Mouse (Mus musculus): ENCODE measurements around the gene Map3k11. TPM values are rescaled to one million over a fixed set of nuclear protein-coding genes. Genes with fewer than 3 reads are reported as not detected.

Gene Map3k11
- polyA plus RNA-seq, 1 experiment: 141 TPM

DNA sequence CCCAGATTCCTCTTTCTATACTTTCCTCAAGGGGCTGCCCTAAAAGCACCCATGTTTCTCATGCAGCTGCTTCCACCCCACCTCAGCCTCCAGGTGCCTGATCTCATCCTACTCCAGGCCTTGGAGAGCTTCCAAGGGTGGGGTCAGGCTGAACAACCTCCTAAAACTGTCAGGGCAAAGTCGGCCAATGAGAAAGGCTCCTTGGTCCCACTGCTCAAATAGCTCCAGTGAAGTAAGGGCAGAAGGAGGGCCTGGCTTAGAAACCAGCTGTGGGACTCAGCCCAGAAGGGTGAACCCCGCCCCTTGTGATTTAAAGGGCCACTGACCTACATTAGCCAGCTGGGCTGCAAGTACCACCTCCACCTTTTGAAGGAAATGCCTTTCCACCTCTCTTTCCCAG lies 25.2 kb downstream of the Map3k11 start:
- Histone ChIP-seq H3K4me3 (ENCODE audit: control insufficient read depth, insufficient read depth, low read length) (no peak overlapping the region), H3K36me3 (ENCODE audit: control insufficient read depth, insufficient read depth, low read length) (no peaks in the 10 kb centered on the region; the same call in 1 of the 2 replicates), H3K27me3 (ENCODE audit: control insufficient read depth, insufficient read depth, low read length) (no peaks in the 10 kb centered on the region), H3K4me1 (replicated peaks; ENCODE audit: control insufficient read depth, insufficient read depth, low read length) (peaks cover 4% of the 10 kb centered on the region; the same call in 1 of the 2 replicates), H3K27ac (ENCODE audit: control insufficient read depth, insufficient read depth, low read length) (no peak overlapping the region)
- TF ChIP-seq POLR2A (IDR thresholded peaks at IDR 0.05; ENCODE audit: control insufficient read depth, extremely low read depth, insufficient read depth, low read length, poor library complexity): no peak
- TF ChIP-seq CTCF (IDR thresholded peaks at IDR 0.05; ENCODE audit: borderline replicate concordance, control insufficient read depth, extremely low read depth, insufficient read depth, low read length, poor library complexity): no peak
- WGBS: 42% methylated on average over 2 of the region's 2 CpGs
- no peak for DNase-seq

DNA sequence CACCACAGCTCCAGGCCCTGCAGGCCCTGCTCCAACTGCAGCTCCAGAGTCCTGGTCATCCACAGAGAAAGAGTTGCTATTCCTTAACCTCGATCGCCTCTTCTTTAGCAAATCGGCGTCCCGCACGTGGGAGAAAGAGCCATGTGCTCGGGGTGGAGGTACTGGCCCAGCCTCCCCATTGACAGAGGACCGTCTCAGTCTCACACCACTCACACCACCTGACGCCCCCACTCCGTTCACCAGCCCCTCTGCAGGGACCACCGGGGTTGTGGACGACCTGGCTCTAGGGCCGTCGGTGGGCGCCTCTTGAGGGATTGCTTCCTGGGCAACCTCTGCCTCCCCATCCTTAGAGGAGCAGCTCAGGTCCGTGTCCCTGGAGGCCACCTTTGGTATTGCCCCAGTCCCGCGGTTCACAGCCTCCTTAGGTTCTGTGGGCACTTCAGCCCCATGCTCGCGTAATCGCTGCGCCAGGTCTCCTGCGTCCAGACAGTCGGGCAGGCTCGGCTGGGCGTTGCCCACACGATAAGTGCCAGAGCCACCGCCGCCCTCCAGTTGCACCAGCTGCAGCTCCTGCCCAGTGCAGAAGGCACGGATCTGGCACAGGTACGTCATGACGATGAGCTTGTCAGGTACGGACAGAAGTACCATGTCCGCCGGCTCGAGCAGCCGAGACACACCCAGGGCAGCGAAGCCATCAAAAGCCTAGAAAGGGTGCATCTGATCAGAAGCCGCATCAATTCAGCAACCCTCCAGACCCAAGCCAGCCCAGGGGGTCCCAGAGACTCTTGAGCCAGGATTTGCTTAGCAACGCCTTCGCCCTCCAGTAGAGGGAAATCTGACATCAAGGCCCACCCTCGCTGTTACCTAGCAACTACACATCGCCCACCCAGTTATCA lies 27.5 kb downstream of the Map3k11 start:
- no peak overlapping the region for H3K27ac ChIP-seq (ENCODE audit: control insufficient read depth, insufficient read depth, low read length)
- H3K4me1 ChIP-seq (replicated peaks; ENCODE audit: control insufficient read depth, insufficient read depth, low read length): peaks cover 4% of the 10 kb centered on the region; the same call in 1 of the 2 replicates
- no peak overlapping the region for H3K4me3 ChIP-seq (ENCODE audit: control insufficient read depth, insufficient read depth, low read length)
- TF ChIP-seq CTCF (IDR thresholded peaks at IDR 0.05; ENCODE audit: borderline replicate concordance, control insufficient read depth, extremely low read depth, insufficient read depth, low read length, poor library complexity): no peak
- no peak for TF ChIP-seq POLR2A (IDR thresholded peaks at IDR 0.05; ENCODE audit: control insufficient read depth, extremely low read depth, insufficient read depth, low read length, poor library complexity)
- DNase-seq: no peak
- H3K36me3 ChIP-seq (ENCODE audit: control insufficient read depth, insufficient read depth, low read length): peaks cover 13% of the 10 kb centered on the region
- no peaks in the 10 kb centered on the region for H3K27me3 ChIP-seq (ENCODE audit: control insufficient read depth, insufficient read depth, low read length)
- WGBS: 93% methylated on average over 43 of the region's 43 CpGs

DNA sequence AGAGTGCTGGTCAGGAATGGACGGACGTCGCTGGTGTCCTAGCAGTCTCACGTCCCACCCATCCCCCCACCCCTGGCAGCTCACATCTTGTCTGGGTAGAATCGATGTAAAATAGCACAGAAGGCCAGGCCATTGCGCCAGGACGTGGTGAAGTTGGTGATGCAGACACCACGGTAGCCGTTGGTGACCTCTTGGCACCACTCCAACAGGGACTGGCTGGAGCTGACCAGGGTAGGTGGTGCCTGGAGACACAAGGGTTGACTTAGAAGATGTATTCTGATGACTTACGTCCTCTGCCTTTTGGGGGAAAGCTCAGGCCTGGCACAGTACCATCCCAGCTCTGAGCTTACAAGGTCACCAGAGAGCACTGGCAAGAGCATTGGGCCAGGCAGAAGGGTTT lies 28.4 kb downstream of the Map3k11 start:
- H3K4me3 ChIP-seq (ENCODE audit: control insufficient read depth, insufficient read depth, low read length): no peak overlapping the region
- H3K4me1 ChIP-seq (replicated peaks; ENCODE audit: control insufficient read depth, insufficient read depth, low read length): peaks cover 4% of the 10 kb centered on the region; the same call in 1 of the 2 replicates
- TF ChIP-seq POLR2A (IDR thresholded peaks at IDR 0.05; ENCODE audit: control insufficient read depth, extremely low read depth, insufficient read depth, low read length, poor library complexity) (no peak), CTCF (IDR thresholded peaks at IDR 0.05; ENCODE audit: borderline replicate concordance, control insufficient read depth, extremely low read depth, insufficient read depth, low read length, poor library complexity) (no peak)
- no peak overlapping the region for H3K27ac ChIP-seq (ENCODE audit: control insufficient read depth, insufficient read depth, low read length)
- DNase-seq: no peak
- WGBS: 93% methylated on average over 10 of the region's 10 CpGs
- no peaks in the 10 kb centered on the region for H3K27me3 ChIP-seq (ENCODE audit: control insufficient read depth, insufficient read depth, low read length)
- peaks cover 14% of the 10 kb centered on the region for H3K36me3 ChIP-seq (ENCODE audit: control insufficient read depth, insufficient read depth, low read length)

DNA sequence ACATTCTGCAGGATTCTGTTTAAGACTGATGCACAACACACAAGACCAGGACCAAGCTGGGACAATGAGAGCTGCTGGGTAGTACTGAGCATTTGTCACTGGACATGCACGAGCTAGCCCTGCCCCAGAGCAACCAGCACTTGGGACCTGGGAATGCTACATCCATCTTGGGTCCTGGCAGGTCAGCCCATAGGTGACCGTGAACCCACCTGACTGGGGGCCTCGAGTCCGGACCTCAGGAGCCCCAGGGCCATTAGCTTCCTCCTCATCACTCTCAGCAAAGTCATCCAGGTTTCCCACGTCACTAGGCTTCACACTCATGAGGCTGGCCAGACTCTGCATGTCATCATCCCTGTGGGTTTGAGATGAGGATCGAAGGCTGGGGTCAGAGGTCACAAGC lies 32.7 kb downstream of the Map3k11 start:
- H3K36me3 ChIP-seq (ENCODE audit: control insufficient read depth, insufficient read depth, low read length): peaks cover 20% of the 10 kb centered on the region
- TF ChIP-seq POLR2A (IDR thresholded peaks at IDR 0.05; ENCODE audit: control insufficient read depth, extremely low read depth, insufficient read depth, low read length, poor library complexity): no peak
- TF ChIP-seq CTCF (IDR thresholded peaks at IDR 0.05; ENCODE audit: borderline replicate concordance, control insufficient read depth, extremely low read depth, insufficient read depth, low read length, poor library complexity): no peak
- no peak overlapping the region for H3K27ac ChIP-seq (ENCODE audit: control insufficient read depth, insufficient read depth, low read length)
- no peak overlapping the region for H3K4me3 ChIP-seq (ENCODE audit: control insufficient read depth, insufficient read depth, low read length)
- peaks cover 23% of the 10 kb centered on the region for H3K4me1 ChIP-seq (replicated peaks; ENCODE audit: control insufficient read depth, insufficient read depth, low read length)
- DNase-seq: no peak
- 96% methylated on average over 6 of the region's 6 CpGs for WGBS
- H3K27me3 ChIP-seq (ENCODE audit: control insufficient read depth, insufficient read depth, low read length): no peaks in the 10 kb centered on the region

DNA sequence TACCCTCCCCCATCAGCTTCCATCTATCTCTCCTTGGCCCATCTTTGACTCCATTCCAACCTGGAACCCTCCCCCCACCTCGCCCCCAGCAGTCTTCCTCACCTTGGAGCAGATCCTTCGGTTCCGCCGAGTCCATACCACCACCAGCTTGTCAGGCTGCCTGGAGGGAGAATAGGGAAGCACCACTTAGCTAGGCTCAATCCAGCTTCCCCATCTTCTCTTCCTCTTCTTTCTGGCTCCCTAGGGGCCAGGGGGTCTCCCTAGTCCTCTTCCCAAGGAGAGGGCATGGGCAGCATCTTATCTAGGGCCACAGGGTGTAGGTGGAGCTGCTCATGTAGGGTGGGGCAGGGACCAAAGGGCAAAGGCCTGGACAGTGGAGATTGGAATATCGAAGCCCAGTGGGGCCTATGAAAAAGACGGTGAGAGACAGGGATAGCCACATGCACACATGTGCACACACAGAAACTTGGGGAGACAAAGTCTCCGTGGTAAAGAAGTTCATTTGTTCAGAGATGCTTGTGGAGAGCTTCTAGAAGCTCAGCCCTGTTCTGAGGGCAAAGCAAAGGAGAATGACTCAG lies 34.4 kb downstream of the Map3k11 start:
- peaks cover 36% of the 10 kb centered on the region for H3K4me1 ChIP-seq (replicated peaks; ENCODE audit: control insufficient read depth, insufficient read depth, low read length)
- no peak for TF ChIP-seq CTCF (IDR thresholded peaks at IDR 0.05; ENCODE audit: borderline replicate concordance, control insufficient read depth, extremely low read depth, insufficient read depth, low read length, poor library complexity)
- no peak for TF ChIP-seq POLR2A (IDR thresholded peaks at IDR 0.05; ENCODE audit: control insufficient read depth, extremely low read depth, insufficient read depth, low read length, poor library complexity)
- no peak overlapping the region for H3K4me3 ChIP-seq (ENCODE audit: control insufficient read depth, insufficient read depth, low read length)
- H3K27me3 ChIP-seq (ENCODE audit: control insufficient read depth, insufficient read depth, low read length): no peaks in the 10 kb centered on the region
- H3K36me3 ChIP-seq (ENCODE audit: control insufficient read depth, insufficient read depth, low read length): peaks cover 20% of the 10 kb centered on the region
- WGBS: 91% methylated on average over 7 of the region's 7 CpGs
- no peak for DNase-seq
- no peak overlapping the region for H3K27ac ChIP-seq (ENCODE audit: control insufficient read depth, insufficient read depth, low read length)

DNA sequence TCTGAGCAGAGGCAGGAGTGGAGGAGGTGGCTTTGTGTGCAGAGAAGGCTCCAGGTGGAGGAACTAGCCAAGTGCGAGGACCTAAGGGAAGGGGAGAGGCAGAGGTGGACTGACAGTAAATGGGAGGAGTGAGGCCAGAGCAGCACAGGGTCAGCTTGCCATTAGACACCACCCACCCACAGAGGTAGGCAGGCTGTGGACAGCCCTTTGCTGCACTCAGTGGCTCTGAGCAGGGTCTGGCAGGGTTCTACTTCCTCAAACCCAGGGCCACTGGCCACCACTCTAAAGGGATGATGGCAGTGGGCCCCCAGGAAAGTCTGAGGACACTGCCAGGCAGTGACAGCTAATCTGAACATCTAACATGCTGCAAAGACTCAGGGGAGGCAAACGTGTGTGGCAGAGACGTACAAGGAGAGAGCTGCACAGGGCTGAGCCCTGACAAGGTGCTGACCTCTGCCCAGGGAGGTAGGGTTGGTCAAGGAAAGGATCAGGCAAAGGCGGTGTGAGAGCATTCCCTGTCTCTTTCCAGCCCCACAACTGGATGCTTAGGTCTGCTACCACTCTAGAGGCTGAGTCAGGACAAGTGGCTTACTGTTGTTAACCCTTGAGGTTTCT lies 35.5 kb downstream of the Map3k11 start:
- 58% methylated on average over 4 of the region's 4 CpGs for WGBS
- H3K27me3 ChIP-seq (ENCODE audit: control insufficient read depth, insufficient read depth, low read length): no peaks in the 10 kb centered on the region
- H3K36me3 ChIP-seq (ENCODE audit: control insufficient read depth, insufficient read depth, low read length): peaks cover 20% of the 10 kb centered on the region
- no peak overlapping the region for H3K4me3 ChIP-seq (ENCODE audit: control insufficient read depth, insufficient read depth, low read length)
- no peak for TF ChIP-seq CTCF (IDR thresholded peaks at IDR 0.05; ENCODE audit: borderline replicate concordance, control insufficient read depth, extremely low read depth, insufficient read depth, low read length, poor library complexity)
- TF ChIP-seq POLR2A (IDR thresholded peaks at IDR 0.05; ENCODE audit: control insufficient read depth, extremely low read depth, insufficient read depth, low read length, poor library complexity): no peak
- peaks cover 46% of the 10 kb centered on the region for H3K4me1 ChIP-seq (replicated peaks; ENCODE audit: control insufficient read depth, insufficient read depth, low read length)
- no peak for DNase-seq
- no peak overlapping the region for H3K27ac ChIP-seq (ENCODE audit: control insufficient read depth, insufficient read depth, low read length)

All from thymus, adult 2 months (tissue).